Mouse (Mus musculus) induced T-regulatory cell, adult 2 months (primary cell): Measurements from ENCODE around the gene Enpp1.

Experiments used
- DNase-seq: peaks from one replicate; pipeline ENCODE4 v3.0.0-alpha.2; 2012; ENCODE audit warnings: low read depth

Gene Enpp1

DNA sequence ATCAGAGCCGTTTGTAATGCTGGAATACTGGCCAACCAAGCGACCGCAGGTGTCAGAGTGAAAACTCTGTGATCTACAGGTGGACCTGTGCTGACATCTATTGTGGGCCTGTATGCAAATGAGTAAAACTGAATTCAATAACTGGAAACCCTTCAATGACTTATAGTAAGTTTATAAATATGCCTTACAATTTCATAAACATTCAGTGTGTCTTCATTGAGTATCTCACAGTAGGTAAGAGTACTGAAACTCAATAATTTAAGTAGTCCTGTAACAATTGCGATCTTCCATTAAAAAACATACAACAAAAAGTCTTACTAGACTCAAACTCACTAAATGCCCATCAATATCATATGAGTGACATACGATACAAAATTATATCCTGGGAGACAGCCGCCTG, 1.6 kb downstream of the Enpp1 start:
- DNase-seq = no peak

GRCm38 (mm10) chr10:24707745-24708144, 4.2 kb downstream of the Enpp1 start:
- DNase-seq = no peak

DNA sequence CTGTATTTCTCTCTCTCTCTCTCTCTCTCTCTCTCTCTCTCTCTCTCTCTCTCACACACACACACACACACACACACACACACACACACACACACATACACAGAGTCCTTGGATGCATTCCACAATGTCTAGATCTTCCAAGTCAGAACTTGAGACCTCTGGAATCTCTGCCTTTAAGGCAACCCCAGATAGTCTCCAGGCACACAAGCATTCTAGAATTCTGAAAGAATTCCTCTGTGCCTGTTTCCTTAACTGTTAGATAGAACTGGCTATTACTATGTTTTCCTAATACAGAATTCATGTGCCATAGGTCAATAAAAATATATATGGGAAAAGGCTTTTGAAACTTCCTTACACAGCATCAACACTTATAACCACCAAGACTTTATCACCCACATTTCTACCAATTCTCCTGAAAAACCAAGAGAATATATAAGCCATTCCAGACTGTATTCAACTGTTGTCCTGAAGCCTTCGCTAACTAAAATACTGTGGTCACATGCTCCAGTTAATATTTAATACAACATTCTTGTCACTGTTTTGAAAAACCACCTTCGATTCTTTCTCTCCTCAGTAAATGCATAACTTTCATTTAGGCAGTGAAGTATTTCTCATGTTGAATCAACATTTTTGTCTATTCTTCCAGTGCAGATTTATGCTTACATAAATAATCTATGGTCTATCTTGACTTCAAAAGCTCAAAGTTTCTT, 5.4 kb downstream of the Enpp1 start:
- DNase-seq = no peak

DNA sequence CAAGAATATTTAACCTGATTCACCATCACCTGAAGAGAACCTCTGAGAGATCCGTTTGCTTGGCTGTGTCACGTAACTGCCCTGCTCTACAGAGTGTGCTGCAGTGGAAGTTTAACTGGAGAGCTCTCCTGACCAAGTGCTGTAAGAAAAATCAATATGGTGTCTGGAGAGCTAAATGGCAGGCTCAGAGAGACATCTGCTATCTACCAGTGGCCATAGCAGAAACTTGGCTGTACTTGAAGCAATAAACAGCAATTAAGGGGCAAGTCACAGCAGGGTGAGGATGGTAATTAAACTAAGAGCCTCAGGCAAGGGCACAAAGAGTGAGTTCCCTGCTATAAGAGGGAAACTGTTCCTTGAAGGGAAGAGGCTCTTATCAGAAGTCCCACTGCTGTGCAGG, 9.3 kb downstream of the Enpp1 start:
- no peak for DNase-seq

GRCm38 (mm10) chr10:24698131-24698775, 13.7 kb downstream of the Enpp1 start:
- no peak for DNase-seq

DNA sequence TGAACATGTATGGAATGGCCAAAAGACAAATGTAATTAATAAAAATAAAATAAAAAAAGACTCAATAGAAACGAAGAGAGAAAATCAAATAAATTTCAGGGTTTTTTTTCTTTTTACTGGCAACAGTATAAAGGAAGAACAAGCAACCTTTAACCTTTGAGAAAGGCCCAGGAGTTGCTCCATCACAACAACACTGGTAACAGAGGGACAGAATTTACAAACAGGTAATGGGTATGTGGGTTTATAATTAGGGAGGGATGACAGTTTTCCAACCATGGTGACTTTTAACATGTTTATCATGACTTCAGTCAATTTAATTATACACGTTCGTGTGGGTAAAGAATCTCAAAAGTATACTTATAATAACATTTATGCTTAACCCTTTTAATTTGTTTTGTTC, 15.2 kb downstream of the Enpp1 start:
- DNase-seq = no peak

- no peak for DNase-seq
These were observed 16.2 kb downstream of the Enpp1 start for GRCm38 (mm10) chr10:24695786-24696185.

DNA sequence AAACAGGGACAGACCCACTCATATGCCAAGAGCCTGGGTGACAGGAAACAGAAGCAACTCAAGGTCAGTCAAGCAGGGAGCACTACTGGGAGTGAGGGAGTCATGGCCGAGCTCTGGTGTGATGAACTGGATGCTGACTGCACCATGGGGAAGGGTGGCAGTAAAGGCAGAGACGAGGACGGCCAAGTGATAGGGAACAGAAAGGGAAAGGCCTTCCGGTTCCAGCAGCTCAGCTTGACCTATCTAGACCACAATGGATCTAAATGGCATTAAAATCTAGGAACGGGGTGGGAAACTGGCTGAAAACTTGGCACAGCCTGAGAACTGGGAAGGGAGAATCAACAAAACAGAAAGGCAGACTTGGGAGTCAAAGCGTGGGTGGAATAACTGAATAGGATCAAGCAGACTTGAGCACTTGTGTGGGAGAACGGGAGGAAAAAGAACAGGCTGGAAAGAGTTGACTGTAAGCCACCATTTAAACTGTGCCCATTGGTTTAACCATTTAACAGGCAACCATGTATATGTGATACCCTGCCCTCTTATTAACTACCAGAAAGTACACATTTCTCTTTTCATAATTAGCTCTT, 29.3 kb downstream of the Enpp1 start:
- DNase-seq = no peak

- DNase-seq = no peak
These were observed 34.3 kb downstream of the Enpp1 start for GRCm38 (mm10) chr10:24677681-24678080.

DNA sequence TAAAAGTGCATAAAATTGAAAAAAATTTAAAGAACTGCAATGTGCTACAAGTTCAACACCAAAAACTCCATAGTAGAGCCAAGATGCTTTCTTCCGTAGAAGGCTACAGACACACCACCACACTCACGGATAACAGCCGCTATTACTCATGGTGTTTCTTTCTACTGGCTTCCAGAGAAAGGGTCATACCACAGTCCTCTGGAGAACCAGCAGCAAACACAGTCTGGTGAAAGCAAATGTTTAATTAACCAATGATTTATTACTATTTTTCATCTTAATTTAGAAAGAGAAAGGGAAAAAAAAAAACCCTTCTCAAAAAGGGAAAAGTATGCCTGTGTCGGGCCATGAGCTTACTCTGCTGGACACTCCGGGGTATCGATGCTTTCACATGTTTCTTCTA, 37.7 kb downstream of the Enpp1 start:
- DNase-seq = no peak

- DNase-seq = peak; percentile 40
These were observed 39.0 kb downstream of the Enpp1 start for GRCm38 (mm10) chr10:24672948-24673347.

DNA sequence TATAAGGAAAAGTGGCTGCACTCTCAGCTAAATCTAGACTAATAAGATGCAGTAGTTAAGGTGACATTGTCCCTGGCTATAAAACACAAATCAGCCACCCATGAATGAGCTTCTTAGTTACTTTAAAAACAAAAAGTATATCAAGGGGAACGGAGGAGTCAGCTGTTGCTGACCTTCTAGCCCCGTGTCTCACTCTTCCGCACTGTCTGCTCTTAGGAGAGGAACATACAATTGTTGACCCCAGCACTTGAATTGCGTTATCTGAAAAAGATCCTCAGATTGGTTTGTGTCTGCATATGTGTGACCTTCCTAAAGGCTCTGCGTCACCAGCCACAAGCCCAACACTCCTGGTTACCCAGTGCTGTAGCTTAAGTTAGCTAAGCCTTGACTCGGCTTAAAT, 41.4 kb downstream of the Enpp1 start:
- no peak for DNase-seq

DNA sequence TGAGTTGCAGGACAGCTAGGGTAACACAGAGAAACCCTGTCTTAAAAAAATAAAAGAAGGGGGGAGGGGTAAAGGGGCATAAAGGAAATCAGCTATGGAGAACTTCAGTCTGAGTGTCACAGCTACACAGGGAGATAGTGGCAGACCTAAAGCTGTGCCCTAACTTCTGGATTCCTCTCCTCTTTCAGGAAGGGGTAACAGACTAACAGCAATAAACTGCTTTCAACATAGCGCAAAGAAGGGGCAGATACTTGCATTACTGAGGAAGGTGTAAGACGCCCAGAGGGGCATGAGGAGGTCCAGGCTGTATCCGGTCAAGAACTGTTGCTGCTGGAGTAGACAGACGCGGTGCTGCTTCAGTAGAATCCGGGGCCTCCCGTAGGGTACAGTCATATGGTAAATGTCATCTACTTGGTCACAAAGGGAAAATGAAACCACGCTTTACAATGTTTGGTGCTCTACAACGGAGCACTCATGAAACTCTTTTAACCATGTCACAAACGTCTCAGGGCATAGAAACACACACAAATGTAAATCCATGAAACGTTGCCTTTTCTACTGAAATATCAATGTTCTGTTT, 60.9 kb downstream of the Enpp1 start:
- peak; percentile 83 for DNase-seq

DNA sequence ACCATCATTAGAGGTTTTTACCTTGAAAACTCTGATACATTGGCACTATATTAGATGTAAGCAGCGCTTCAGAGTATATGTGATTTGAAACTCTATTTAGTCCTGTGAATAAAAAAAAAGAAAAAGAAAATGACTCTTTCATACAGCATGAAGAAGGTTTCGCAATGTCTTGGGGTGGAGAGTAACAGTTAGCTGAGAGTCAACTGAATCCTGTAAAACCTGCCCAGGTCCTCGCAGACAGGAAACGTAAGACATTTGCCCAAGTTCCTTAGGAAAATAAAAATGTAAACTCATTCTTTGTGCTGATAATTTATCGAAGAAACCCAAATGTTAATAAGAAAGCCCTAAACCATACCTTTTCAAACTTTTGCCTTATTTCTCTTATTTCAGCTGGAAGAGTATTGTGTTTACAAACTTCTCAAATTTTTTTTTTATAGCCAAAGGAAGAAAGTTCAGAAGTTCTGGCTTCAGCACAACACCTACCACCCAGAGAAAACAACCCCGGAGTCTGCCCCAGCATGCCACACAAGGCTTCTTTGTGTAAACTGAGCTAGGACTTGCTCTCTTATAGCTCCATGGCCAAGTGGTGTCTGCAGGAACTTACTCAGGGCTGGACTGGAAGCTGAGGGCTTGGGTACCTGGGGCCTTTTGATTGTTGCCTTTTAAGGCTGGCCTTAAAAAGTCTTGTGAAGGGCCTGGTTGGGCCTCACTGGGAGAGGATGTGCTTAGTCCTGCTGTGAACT, 63.8 kb downstream of the Enpp1 start:
- no peak for DNase-seq

DNA sequence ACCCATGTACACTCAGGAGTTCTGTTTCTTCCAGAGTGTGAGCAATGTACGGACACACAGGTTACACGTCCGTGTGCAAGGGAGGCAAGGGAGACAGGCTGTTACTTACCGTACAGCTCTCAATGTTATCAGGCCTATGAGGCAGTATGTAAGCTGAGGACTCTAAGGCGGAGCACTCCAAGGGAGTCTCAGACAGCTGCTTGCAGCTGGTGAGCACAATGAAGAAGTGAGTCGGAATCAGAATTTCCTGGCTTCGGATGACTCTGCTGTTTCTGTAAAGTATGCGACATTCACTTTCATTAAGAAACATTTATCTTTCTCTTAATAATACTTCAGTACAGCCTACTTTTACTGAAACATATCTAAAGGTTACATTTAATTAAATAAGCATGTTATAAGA, 66.8 kb downstream of the Enpp1 start:
- DNase-seq = no peak

- DNase-seq = no peak
These were observed 69.0 kb downstream of the Enpp1 start for GRCm38 (mm10) chr10:24642796-24643580.

- peak; percentile 64 for DNase-seq
These were observed 70.4 kb downstream of the Enpp1 start for GRCm38 (mm10) chr10:24641416-24642140.

- DNase-seq = peak; percentile 84
These were observed 71.6 kb downstream of the Enpp1 start for GRCm38 (mm10) chr10:24640186-24640875.

GRCm38 (mm10) chr10:24639596-24639995, 72.4 kb downstream of the Enpp1 start:
- DNase-seq = peak; percentile 85
